Mouse (Mus musculus): ENCODE measurements around the gene Mdm2. TPM values are rescaled to one million over a fixed set of nuclear protein-coding genes. Genes with fewer than 3 reads are reported as not detected.
A peak's percentile ranks its signal among the peaks of the same experiment; 100 is the strongest.
"Not testable (repeated sequence)": the region's sequence is repeated elsewhere in the genome, so short reads cannot be mapped to it uniquely, and the experiment has no call there.

Mdm2 gene
- total RNA-seq, 2 experiments from 2014 or later = 58.7 to 65.5 TPM

DNA sequence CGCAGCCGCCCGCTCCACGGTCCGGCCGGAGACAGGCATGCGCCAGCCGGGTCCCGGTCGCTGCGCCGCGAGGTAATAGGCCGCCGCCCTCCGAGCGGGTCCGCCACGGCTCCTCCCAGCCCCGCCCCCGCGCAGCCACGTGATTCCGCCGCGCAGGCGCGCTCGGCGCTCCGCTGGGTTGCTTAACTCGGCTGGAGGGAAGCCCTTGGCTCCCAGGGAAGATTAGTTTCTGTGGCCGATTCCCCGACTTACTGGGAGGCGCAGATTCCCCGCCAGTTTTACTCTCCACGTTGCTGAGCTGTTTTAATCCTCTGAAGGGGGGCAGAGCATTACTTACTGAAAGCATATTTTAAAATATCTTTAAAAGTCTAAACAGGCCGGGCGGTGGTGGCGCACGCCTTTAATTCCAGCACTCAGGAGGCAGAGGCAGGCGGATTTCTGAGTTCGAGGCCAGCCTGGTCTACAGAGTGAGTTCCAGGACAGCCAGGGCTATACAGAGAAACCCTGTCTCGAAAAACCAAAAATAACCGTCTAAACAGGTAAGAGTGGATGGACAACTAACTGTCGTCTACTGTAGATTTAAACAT is 35.8 kb upstream of the Mdm2 start, which contains the start of gene Slc35e3:
Slc35e3 (minus strand) TSS at position 69 of the 587 bp plus-strand sequence.
- H3K4me3 ChIP-seq = peak within 1 kb of the TSS; percentile 48
- peak within 1 kb of the TSS; percentile 75 for H3K27ac ChIP-seq
- DNase-seq (ENCODE audit: extremely low spot score in 1 of 2, low spot score in 2 of 2) = peak; percentile 95 to 99
- no peak for TF ChIP-seq CTCF (IDR thresholded peaks at IDR 0.05)
- intact Hi-C loops (cut with DNase I) = no loop called here

DNA sequence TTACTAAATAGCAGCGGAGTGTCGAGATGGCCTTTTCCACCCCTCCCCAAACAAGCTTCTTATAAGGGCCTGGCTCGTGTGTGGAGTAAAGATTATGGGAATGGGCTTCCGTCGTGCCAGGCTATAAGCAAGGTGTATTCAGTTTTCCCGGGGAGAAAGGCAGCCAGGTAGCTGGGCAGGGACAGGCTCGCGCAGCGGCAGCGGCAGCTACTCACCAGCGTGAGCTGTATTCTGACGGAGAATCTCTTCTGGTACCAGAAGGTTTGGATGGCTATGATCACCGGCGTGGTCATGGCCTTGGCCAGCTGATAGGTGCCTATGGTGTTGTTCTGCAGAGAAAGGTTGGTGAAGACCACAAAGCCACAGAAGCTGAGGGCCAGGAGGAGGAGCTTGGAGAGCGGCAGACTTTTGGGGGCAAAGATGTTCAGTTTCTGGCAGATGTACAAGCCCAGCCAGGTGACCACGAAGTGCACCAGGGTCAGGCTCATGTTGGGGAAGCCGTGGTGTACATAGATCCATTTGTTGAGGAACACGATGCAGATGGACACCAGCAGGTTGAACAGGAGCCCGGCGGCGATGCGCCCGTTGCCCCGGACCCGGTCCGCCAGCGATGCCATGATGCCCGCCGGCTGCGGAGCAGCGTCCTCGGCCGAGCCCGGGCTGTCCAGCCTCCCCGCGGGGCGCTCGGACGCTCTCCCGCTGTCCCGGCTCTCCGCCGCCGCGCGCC is 35.2 kb upstream of the Mdm2 start:
- intact Hi-C loops (cut with DNase I) = loop anchor here (2.0 kb wide), 1 partner anchor 35 kb away; the partner anchor contains the start of gene Mdm2
- not testable (repeated sequence) for DNase-seq (ENCODE audit: extremely low spot score in 1 of 2, low spot score in 2 of 2); H3K27ac ChIP-seq
- H3K4me3 ChIP-seq = peak overlapping the region; percentile 48

DNA sequence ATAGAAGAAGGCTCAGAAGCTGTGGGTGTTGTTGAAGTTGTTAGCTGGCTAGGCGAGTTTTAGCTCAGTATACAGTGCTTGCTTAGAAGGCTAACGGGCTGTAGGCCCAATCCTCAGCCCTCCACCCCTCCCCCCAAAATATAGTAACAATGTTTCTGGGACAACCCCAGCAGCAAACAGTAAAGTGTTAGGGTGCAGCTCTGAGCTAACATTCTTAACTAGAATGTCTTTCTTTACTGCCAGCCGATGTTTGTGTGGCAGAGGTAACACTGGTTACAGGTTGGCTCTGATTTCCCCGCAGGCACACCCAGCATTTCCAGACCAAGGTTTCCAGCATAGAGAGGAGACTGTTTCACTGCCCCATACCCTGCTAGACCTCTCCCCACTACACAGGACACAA is 33.4 kb upstream of the Mdm2 start:
- intact Hi-C loops (cut with DNase I) = loop anchor here (2.0 kb wide), 1 partner anchor 33 kb away; the partner anchor contains the start of gene Mdm2
- Histone ChIP-seq H3K27ac (no peak overlapping the region), H3K4me3 (no peak overlapping the region)
- no peak for DNase-seq (ENCODE audit: extremely low spot score in 1 of 2, low spot score in 2 of 2)
- TF ChIP-seq CTCF (IDR thresholded peaks at IDR 0.05) = no peak

DNA sequence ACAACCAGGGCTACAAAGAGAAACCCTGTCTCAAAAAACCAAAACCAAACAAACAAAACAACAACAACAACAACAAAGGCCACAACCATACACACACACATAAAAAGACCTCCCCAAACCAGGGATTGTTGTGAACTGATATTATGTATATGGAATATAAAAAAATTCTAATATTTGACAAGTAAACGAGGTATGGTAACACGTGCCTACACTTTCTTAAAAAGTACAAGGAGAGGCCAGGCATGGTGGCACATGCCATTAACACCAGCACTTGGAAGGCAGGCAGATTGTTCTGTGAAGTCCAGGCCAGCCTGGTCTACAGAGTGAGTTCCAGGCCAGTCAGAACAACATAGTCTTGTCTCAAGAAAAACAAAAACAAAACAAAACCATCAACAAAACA is 32.6 kb upstream of the Mdm2 start:
- intact Hi-C loops (cut with DNase I) = no loop called here
- Histone ChIP-seq H3K4me3 (no peak overlapping the region), H3K27ac (no peak overlapping the region)
- no peak for DNase-seq (ENCODE audit: extremely low spot score in 1 of 2, low spot score in 2 of 2)
- no peak for TF ChIP-seq CTCF (IDR thresholded peaks at IDR 0.05)

DNA sequence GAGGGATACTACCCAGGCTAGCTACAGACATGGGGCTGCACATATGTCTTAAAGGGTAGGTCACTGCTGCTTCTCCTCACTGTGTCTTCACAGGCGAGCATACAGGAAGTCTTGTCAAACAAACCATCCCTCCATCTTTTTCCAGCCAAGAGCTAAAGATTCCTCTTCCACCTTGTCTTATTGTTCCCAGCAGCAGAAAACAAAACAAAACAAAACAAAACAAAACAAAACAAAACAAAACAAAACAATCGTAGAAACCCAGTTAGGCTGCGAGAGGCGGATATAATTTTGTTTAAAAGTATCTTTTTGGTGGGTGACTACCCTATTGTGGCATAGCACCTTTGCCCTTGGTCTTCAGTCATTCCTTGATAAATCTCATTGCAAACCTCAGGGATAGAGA is 32.1 kb upstream of the Mdm2 start:
- no peak for DNase-seq (ENCODE audit: extremely low spot score in 1 of 2, low spot score in 2 of 2)
- TF ChIP-seq CTCF (IDR thresholded peaks at IDR 0.05) = no peak
- intact Hi-C loops (cut with DNase I) = no loop called here
- Histone ChIP-seq H3K4me3 (no peak overlapping the region), H3K27ac (no peak overlapping the region)

DNA sequence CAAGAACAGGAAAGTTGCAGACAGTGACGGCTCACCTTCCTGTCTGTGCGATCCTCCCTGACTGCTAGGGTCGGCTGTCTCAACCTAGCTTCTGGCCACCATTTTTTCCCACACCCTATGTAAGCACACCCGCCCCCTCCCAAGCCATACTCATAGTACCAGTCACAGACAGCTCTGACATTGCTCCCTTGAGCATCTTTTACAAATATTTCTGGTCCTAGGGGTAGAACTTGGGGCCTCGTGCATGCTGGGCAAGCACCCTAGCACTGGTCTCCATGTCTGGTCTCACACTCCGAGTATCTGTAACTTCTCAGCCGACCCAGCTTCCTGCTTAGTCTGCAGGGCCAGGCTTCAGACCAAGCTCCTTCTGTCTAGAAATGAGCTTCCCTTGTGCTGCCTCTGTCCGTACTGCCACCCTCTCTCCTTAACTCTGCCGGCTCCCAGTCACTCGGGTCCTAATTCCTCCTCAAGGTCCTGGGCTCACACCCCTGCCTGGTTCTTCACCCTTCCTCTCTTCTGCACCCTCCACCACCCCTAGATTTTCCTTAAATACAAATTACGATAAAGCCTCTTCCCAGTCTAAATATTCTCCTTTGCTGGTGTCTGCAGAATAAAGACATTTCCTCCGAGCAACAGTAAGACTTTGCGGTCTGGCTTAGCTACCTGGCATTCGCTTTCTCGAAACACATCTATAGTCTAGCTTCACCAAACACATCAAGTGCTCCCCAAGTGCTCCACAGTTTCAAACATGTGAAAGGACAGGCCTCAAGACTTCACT is 31.3 kb upstream of the Mdm2 start:
- no peak for DNase-seq (ENCODE audit: extremely low spot score in 1 of 2, low spot score in 2 of 2)
- no peak for TF ChIP-seq CTCF (IDR thresholded peaks at IDR 0.05)

DNA sequence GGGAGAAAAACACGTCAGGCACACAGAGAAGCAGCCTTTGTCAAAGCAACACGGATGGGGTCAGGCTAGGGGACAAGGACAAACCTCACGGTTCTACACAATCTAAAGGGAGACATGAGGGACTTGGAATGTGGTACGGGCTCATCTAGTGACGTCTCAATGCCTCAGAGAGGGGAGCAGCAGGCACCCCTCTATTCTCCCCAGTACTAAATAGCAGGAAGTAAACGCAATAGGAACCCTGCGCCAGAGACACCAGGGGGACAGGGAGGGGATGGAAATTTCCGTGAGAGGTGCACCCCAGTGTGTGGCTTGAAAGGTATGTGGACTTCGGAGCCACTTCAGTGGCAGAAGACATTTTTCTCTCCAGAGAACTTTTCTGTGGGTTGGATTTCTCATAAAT is 30.4 kb upstream of the Mdm2 start:
- intact Hi-C loops (cut with DNase I) = no loop called here
- no peak overlapping the region for H3K4me3 ChIP-seq
- TF ChIP-seq CTCF (IDR thresholded peaks at IDR 0.05) = no peak
- no peak for DNase-seq (ENCODE audit: extremely low spot score in 1 of 2, low spot score in 2 of 2)
- H3K27ac ChIP-seq = no peak overlapping the region

More for the DNA sequence above, 31.3 kb upstream of the Mdm2 start:
- Histone ChIP-seq H3K4me3 (no peak overlapping the region), H3K27ac (no peak overlapping the region)
- intact Hi-C loops (cut with DNase I) = no loop called here

DNA sequence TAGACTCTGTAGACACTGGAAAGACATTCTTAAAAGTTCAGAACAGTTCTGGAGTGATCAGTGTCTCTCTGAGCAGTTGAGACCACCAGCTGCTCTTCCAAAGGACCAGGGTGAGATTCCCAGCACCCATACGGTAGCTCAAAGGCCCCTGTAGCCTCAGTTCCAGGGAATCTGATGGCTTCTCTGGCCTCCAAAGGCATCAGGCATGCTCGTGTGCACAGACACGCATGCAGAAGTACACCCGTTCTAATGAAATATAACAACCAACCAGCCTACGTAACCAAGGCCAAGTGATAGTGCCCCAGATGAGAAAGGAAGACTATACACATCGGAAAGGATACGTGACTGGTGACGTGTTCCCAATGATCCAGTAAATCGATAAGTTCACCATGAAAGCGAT is 29.6 kb upstream of the Mdm2 start:
- no peak for DNase-seq (ENCODE audit: extremely low spot score in 1 of 2, low spot score in 2 of 2)
- intact Hi-C loops (cut with DNase I) = no loop called here
- no peak overlapping the region for H3K4me3 ChIP-seq
- no peak for TF ChIP-seq CTCF (IDR thresholded peaks at IDR 0.05)
- no peak overlapping the region for H3K27ac ChIP-seq

DNA sequence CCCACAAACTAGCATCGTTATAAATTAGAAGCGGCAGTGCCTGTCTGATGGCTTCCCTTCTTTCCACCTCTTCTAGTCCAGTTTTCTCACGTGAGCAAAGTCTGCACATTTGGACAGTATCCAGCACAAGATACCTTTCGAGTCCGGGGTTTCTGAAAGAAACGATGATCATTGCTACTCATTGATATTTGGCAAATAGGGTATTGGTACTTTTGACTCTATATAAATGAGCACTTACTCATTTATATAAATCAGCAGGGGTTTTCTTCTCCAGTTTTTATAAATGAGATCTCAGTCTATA is 29.0 kb upstream of the Mdm2 start:
- TF ChIP-seq CTCF (IDR thresholded peaks at IDR 0.05) = no peak
- no peak overlapping the region for H3K4me3 ChIP-seq
- intact Hi-C loops (cut with DNase I) = no loop called here
- DNase-seq (ENCODE audit: extremely low spot score in 1 of 2, low spot score in 2 of 2) = no peak
- H3K27ac ChIP-seq = no peak overlapping the region

DNA sequence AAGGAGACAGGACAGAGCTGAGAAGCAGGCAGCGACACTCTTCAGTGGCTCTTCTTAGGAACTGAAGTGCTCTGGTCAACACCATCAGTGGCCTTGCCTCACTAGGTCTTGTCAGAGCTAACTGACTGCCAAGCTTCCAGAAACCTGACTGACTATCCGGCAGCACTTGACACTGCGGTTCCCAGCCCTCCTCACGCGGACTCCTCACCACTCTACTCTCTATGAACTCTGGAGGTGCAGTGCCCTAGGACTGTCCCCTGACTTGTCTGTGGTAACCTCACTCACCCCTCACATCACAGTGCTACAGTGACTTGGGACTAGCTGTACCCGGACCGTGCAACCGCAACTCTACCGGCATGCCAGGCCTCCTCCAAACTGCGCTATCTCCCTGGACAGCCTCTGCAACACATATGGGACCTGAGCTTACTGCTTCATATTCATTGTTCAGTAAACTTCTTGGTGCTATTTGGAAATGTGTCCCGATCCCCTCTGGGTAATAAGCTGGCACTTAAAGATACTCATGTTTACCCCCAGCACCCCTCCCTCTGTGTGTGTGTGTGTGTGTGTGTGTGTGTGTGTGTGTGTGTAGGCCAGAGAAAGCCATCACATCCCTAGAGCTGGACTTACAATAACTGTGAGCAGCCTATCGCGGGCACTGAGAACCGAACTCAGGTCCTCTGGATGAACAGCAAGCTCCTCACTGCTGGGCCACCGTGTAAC is 28.5 kb upstream of the Mdm2 start:
- intact Hi-C loops (cut with DNase I) = no loop called here
- no peak for DNase-seq (ENCODE audit: extremely low spot score in 1 of 2, low spot score in 2 of 2)
- Histone ChIP-seq H3K27ac (no peak overlapping the region), H3K4me3 (no peak overlapping the region)
- TF ChIP-seq CTCF (IDR thresholded peaks at IDR 0.05) = no peak

DNA sequence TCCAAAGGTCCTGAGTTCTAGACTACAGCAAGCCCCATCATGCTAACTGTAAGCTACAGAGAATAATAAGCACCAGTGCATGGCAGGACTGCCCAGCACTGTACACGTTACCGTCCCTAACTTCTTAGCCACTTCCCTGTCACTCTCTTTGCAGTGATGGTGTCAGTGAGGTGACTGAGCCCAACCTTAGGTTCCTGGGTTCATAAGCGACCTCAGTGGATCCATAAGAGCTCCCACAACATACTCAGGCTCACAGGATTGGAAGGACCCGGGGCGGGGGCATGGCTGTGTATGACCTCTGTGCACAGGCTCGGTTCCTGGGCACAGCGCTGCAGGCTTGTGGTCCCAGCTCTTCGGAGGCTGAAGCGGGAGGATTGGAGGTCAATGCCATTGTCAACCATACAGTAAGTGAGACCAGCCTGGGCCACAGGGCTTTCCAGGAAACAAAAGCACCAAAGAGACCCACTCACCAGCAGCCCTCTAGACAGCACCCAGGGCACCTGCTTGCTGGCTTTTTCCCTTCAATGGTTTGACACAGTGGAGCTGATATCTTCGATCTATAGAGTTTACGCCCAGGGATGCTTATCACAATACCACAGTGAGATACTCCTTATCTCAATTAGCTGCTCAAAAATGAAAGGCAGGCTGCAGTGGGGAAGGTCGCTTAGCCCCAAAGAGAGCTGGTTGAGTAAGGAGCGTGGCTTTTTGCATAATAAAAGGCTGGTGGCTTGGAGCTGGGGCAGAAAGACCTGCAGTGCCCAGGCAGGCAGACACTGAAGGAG is 27.8 kb upstream of the Mdm2 start:
- DNase-seq (ENCODE audit: extremely low spot score in 1 of 2, low spot score in 2 of 2) = no peak
- no peak overlapping the region for H3K27ac ChIP-seq
- H3K4me3 ChIP-seq = no peak overlapping the region
- no peak for TF ChIP-seq CTCF (IDR thresholded peaks at IDR 0.05)
- intact Hi-C loops (cut with DNase I) = no loop called here

DNA sequence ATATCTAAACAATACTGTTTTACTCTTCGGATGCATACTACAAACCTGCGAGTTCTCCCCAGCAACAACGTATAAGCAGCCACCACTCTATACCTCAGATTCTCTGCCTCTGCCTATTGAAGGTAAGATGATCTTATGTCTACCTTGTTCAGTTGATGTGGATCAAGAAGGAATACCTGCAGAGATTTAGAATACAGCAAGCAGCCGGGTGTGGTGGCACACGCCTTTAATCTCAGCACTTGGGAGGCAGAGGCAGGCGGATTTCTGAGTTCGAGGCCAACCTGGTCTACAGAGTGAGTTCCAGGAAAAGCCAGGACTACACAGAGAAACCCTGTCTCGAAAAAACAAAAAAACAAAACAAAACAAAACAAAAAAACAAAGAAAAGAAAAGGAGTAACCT is 26.9 kb upstream of the Mdm2 start:
- DNase-seq (ENCODE audit: extremely low spot score in 1 of 2, low spot score in 2 of 2); intact Hi-C loops (cut with DNase I); H3K27ac ChIP-seq; H3K4me3 ChIP-seq: not testable (repeated sequence)
